Mouse (Mus musculus): Measurements from ENCODE around the gene Nrxn1. TPM values are rescaled to one million over a fixed set of nuclear protein-coding genes. Genes with fewer than 3 reads are reported as not detected.
A peak's percentile ranks its signal among the peaks of the same experiment; 100 is the strongest.
"Not testable (repeated sequence)": the region's sequence is repeated elsewhere in the genome, so short reads cannot be mapped to it uniquely, and the experiment has no call there.

Gene Nrxn1
- polyA plus RNA-seq, 1 experiment from 2014 or later = 2.4 TPM

DNA sequence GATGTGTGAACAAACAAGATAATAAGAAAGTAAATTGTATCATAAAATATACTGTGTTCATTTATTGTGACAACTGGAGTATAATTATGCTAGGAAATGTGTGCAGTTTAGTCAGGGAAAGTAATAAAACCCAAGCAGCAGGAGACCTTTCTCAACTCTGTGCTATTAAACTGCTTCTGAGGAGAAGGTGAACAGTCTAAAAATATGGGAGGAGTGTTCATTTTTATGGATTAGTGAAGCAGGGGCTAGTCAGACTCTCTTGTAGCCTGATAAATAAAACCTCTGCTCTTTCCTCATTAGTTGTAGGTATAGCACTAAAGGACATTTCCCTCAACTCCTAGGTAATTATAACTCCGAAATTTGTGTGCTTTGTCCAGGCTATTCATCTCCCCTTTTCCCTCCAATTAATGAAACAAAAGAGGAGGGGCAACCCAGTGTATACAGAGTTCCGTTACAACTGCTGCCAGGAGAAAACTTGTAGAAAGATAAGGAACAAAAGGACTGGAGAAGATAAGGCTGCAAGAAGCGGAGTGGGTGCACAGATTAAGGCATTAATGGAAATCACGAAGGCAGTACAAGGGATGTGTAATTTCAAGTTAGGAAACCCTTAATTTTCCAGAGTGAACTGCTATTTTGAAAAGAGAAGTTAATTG is 548.8 kb downstream of the Nrxn1 start:
- 9% methylated on average over 4 of the region's 4 CpGs for WGBS
- Histone ChIP-seq H3K4me1 (replicated peaks; ENCODE audit: control insufficient read depth, insufficient read depth, low read length) (no peaks in the 10 kb centered on the region), H3K9ac (ENCODE audit: low read length) (no peak overlapping the region), H3K9me3 (ENCODE audit: control insufficient read depth, low read length) (no peaks in the 10 kb centered on the region), H3K27ac (ENCODE audit: low read length) (no peak overlapping the region), H3K27me3 (ENCODE audit: control insufficient read depth, insufficient read depth, low read depth, low read length) (no peaks in the 10 kb centered on the region), H3K4me3 (ENCODE audit: low read length) (no peak overlapping the region), H3K36me3 (ENCODE audit: control insufficient read depth, insufficient read depth, low read length) (no peaks in the 10 kb centered on the region), H3K4me2 (ENCODE audit: low read depth, low read length) (no peak overlapping the region)
- no peak for ATAC-seq (ENCODE audit: low read depth)

DNA sequence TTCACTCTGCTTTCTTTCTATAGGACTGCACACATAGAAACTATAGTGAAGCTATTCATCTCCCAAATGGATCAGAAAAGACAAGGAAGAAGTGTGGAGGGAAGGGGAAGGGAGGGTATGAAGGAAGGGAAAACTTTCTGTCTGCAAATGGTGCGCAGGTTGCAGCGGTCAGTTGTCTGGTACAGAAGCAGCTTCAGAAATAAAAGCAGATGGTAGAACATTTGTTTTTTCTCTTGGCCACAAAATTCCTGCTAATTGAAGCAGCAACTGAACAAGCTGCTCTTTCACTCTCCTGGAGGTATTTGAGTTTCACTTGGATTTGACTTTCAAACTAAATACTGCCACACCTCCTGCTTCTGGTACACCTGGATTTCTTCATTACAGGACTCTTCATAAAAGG is 561.4 kb downstream of the Nrxn1 start:
- H3K9ac ChIP-seq (ENCODE audit: low read length) = no peak overlapping the region
- ATAC-seq (ENCODE audit: low read depth) = no peak
- WGBS = 84% methylated on average over 2 of the region's 2 CpGs

DNA sequence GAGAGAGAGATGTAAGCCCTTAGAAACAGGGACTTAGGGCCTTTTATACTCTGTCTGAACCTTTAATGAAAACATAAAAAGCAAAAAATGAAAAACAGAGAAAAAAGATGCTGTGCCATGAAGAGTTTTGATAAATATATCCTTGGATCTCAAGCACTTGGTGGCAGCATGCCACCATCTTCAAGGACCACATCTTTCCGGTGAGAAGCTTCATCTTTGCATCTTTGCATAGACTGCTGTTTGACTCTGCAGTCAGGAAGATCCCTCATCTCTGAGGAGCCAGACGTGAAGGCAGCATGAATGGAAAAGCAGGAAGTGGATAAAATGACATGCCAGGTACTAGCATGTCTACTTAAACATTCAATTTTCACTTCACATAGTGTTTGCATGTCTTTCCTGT is 586.8 kb downstream of the Nrxn1 start:
- no peak for ATAC-seq (ENCODE audit: low read depth)
- H3K27me3 ChIP-seq (ENCODE audit: control insufficient read depth, insufficient read depth, low read depth, low read length) = no peaks in the 10 kb centered on the region
- 51% methylated on average over 2 of the region's 2 CpGs for WGBS
- H3K9me3 ChIP-seq (ENCODE audit: control insufficient read depth, low read length) = no peaks in the 10 kb centered on the region
- H3K4me1 ChIP-seq (replicated peaks; ENCODE audit: control insufficient read depth, insufficient read depth, low read length) = no peaks in the 10 kb centered on the region
- H3K36me3 ChIP-seq (ENCODE audit: control insufficient read depth, insufficient read depth, low read length) = no peaks in the 10 kb centered on the region
- no peak overlapping the region for H3K4me2 ChIP-seq (ENCODE audit: low read depth, low read length)
- no peak overlapping the region for H3K9ac ChIP-seq (ENCODE audit: low read length)
- no peak overlapping the region for H3K4me3 ChIP-seq (ENCODE audit: low read length)
- no peak overlapping the region for H3K27ac ChIP-seq (ENCODE audit: low read length)

More for the DNA sequence above, 561.4 kb downstream of the Nrxn1 start:
- no peaks in the 10 kb centered on the region for H3K36me3 ChIP-seq (ENCODE audit: control insufficient read depth, insufficient read depth, low read length)
- H3K9me3 ChIP-seq (ENCODE audit: control insufficient read depth, low read length) = no peaks in the 10 kb centered on the region
- no peak overlapping the region for H3K4me2 ChIP-seq (ENCODE audit: low read depth, low read length)
- H3K4me3 ChIP-seq (ENCODE audit: low read length) = no peak overlapping the region
- H3K27me3 ChIP-seq (ENCODE audit: control insufficient read depth, insufficient read depth, low read depth, low read length) = no peaks in the 10 kb centered on the region
- H3K27ac ChIP-seq (ENCODE audit: low read length) = no peak overlapping the region
- H3K4me1 ChIP-seq (replicated peaks; ENCODE audit: control insufficient read depth, insufficient read depth, low read length) = no peaks in the 10 kb centered on the region

DNA sequence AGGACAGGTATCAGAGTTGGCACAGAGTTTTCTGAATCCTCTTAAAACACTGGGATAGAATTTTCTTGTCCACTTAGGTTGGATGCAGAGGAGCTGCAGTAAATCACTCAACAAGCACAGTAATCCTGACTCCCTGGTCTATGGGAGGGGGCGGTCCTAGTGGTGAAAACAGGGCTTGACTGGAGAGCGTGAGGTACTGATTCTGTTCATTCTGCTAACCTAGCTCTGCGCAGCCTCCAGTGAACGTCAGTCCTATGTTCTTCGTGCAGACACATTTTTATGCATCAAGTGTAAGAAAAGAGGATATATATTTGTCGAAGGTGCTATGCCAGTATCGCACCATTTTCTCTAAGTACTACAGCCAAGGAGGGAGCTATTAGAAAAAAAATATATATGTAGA is 588.9 kb downstream of the Nrxn1 start:
- not testable (repeated sequence) for H3K27me3 ChIP-seq (ENCODE audit: control insufficient read depth, insufficient read depth, low read depth, low read length); H3K4me1 ChIP-seq (replicated peaks; ENCODE audit: control insufficient read depth, insufficient read depth, low read length); H3K27ac ChIP-seq (ENCODE audit: low read length); H3K9me3 ChIP-seq (ENCODE audit: control insufficient read depth, low read length); ATAC-seq (ENCODE audit: low read depth); H3K9ac ChIP-seq (ENCODE audit: low read length); H3K4me3 ChIP-seq (ENCODE audit: low read length); H3K4me2 ChIP-seq (ENCODE audit: low read depth, low read length); H3K36me3 ChIP-seq (ENCODE audit: control insufficient read depth, insufficient read depth, low read length)
- 64% methylated on average over 7 of the region's 7 CpGs for WGBS

DNA sequence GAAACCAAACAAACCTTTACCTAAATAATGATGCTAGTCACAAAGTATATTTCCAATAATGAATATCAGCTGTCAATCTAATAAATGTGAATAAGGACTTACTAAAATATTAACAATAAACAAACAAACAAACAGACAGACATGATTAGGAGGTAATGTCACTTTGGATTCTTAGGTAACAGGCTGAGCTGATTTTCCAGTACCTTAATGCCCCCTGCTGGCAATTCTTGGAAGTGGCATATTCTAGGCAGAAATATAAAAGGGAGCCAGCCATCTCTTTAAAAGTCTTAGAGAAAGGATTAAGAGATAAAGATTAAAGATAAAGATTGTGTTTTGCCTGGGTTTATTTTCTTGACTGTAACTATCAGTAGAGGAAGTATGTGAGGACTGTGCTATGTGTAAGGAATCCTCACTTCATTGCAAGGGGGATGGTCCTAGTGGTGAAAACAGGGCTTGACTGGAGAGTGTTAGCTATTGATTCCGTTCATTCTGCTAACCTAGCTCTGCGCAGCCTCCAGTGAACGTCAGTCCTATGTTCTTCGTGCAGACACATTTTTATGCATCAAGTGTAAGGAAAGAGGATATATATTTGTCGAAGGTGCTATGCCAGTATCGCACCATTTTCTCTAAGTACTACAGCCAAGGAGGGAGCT is 591.7 kb downstream of the Nrxn1 start:
- H3K9ac ChIP-seq (ENCODE audit: low read length) = no peak overlapping the region
- no peak for ATAC-seq (ENCODE audit: low read depth)

DNA sequence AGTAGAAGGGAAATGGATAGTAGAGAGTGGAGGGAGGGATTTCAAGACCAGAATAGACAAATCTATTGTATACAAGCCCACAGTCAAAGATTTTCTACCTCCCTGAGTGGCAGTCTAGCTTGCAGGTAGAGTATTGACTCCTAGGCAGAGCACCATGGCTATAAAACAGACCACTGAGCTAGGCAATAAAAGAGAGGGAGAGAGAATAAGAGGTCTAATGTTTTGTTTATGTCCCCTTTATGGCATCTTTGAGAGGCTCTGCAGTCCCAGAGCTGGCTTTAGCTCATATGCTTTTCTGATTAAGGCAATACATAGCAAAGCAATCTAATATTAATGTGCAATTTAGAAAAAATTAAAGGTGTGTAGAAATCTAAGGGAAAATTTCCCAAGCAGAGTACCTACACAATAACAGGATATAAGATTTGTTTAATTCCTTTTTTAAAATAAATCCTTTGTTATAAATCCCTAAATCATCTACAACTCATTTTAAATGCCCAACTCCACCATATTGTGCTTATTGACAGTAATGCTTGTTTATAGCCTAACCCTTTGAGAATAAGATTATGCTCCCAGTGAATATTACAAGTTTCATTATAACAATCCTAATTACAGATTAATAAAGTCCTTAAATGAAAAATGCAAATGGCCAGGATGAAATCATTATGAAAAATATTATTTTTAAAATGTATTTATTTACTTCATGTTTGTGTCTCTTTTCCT is 613.2 kb downstream of the Nrxn1 start:
- Histone ChIP-seq H3K27me3 (ENCODE audit: control insufficient read depth, insufficient read depth, low read depth, low read length) (no peaks in the 10 kb centered on the region), H3K9me3 (ENCODE audit: control insufficient read depth, low read length) (no peaks in the 10 kb centered on the region), H3K4me3 (ENCODE audit: low read length) (no peak overlapping the region), H3K4me2 (ENCODE audit: low read depth, low read length) (no peak overlapping the region), H3K36me3 (ENCODE audit: control insufficient read depth, insufficient read depth, low read length) (no peaks in the 10 kb centered on the region), H3K4me1 (replicated peaks; ENCODE audit: control insufficient read depth, insufficient read depth, low read length) (no peaks in the 10 kb centered on the region), H3K27ac (ENCODE audit: low read length) (no peak overlapping the region), H3K9ac (ENCODE audit: low read length) (no peak overlapping the region)
- ATAC-seq (ENCODE audit: low read depth) = no peak

More for the DNA sequence above, 591.7 kb downstream of the Nrxn1 start:
- Histone ChIP-seq H3K27me3 (ENCODE audit: control insufficient read depth, insufficient read depth, low read depth, low read length) (no peaks in the 10 kb centered on the region), H3K27ac (ENCODE audit: low read length) (no peak overlapping the region), H3K4me1 (replicated peaks; ENCODE audit: control insufficient read depth, insufficient read depth, low read length) (no peaks in the 10 kb centered on the region), H3K9me3 (ENCODE audit: control insufficient read depth, low read length) (no peaks in the 10 kb centered on the region), H3K36me3 (ENCODE audit: control insufficient read depth, insufficient read depth, low read length) (no peaks in the 10 kb centered on the region), H3K4me2 (ENCODE audit: low read depth, low read length) (no peak overlapping the region), H3K4me3 (ENCODE audit: low read length) (no peak overlapping the region)
- WGBS = 58% methylated on average over 6 of the region's 6 CpGs

DNA sequence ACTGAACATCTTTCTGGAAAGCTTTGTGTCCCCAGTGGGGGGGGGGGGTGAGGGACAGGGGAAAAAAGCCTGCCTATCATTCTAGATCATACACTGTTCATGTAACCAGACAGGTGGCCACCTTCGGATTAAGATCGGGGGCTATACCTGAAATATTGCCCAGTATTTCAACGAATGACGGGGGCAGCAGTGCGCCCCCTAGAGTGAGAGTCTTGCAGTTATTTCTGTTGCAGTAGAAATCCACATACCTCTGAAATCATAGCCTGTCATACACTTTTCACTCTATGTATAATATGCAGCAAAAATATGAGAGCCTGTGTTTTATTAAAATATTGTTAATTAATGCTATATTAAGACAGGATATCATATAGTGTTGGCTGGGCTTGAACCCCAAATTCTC is 636.1 kb downstream of the Nrxn1 start:
- H3K27me3 ChIP-seq (ENCODE audit: control insufficient read depth, insufficient read depth, low read depth, low read length) = peaks cover 19% of the 10 kb centered on the region
- no peaks in the 10 kb centered on the region for H3K9me3 ChIP-seq (ENCODE audit: control insufficient read depth, low read length)
- H3K4me3 ChIP-seq (ENCODE audit: low read length) = no peak overlapping the region
- ATAC-seq (ENCODE audit: low read depth) = no peak
- peaks cover 6% of the 10 kb centered on the region for H3K4me1 ChIP-seq (replicated peaks; ENCODE audit: control insufficient read depth, insufficient read depth, low read length)
- WGBS = 27% methylated on average over 5 of the region's 5 CpGs
- H3K9ac ChIP-seq (ENCODE audit: low read length) = no peak overlapping the region
- no peaks in the 10 kb centered on the region for H3K36me3 ChIP-seq (ENCODE audit: control insufficient read depth, insufficient read depth, low read length)
- no peak overlapping the region for H3K27ac ChIP-seq (ENCODE audit: low read length)
- no peak overlapping the region for H3K4me2 ChIP-seq (ENCODE audit: low read depth, low read length)

DNA sequence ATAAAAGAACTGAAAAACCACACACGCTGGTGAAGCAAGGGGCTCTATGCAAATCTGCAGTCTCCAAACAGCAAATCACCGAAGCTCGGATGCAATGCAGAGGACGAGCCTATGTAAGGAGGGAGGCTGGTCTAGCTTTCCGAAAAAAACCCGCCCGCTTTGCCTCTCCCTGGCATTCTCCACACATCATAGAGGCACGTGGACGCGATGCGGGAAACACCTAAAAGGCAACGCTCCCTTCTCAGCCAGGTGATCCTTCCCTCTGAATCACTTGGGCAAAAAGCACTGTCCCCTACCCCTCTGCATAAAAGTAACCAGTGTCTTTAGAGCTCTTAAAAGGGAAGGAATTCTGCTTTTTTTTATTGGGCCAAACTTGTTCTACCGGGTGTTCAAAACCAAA is 637.0 kb downstream of the Nrxn1 start:
- no peak overlapping the region for H3K27ac ChIP-seq (ENCODE audit: low read length)
- peaks cover 6% of the 10 kb centered on the region for H3K4me1 ChIP-seq (replicated peaks; ENCODE audit: control insufficient read depth, insufficient read depth, low read length)
- H3K27me3 ChIP-seq (ENCODE audit: control insufficient read depth, insufficient read depth, low read depth, low read length) = peaks cover 19% of the 10 kb centered on the region
- ATAC-seq (ENCODE audit: low read depth) = peak; percentile 78
- H3K9me3 ChIP-seq (ENCODE audit: control insufficient read depth, low read length) = no peaks in the 10 kb centered on the region
- under 1% methylated on average over 13 of the region's 13 CpGs for WGBS
- no peaks in the 10 kb centered on the region for H3K36me3 ChIP-seq (ENCODE audit: control insufficient read depth, insufficient read depth, low read length)
- H3K4me2 ChIP-seq (ENCODE audit: low read depth, low read length) = peak overlapping the region; percentile 58
- H3K4me3 ChIP-seq (ENCODE audit: low read length) = peak overlapping the region; percentile 43
- H3K9ac ChIP-seq (ENCODE audit: low read length) = no peak overlapping the region

DNA sequence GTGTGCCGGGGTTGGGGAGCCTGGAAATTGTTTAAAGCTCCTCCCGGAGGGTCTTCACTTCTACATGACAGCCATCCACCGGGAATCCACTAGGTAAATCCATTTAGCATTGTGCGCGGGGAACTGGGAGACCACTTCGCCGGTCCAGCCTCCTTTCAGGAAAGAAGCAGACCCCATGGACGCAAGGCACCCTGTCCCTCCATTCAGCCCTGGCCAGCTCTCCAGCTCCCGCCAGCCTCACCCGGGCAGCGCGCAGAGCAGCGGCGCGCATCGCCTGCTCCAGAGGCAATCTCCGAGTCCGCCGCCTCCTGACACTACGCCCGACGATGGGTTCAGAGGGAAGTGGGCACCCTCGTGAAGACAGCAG is 637.5 kb downstream of the Nrxn1 start:
- H3K27me3 ChIP-seq (ENCODE audit: control insufficient read depth, insufficient read depth, low read depth, low read length) = peaks cover 19% of the 10 kb centered on the region
- peak; percentile 83 for ATAC-seq (ENCODE audit: low read depth)

More for the DNA sequence above, 637.5 kb downstream of the Nrxn1 start:
- WGBS = under 1% methylated on average over 23 of the region's 23 CpGs
- H3K4me2 ChIP-seq (ENCODE audit: low read depth, low read length) = peak overlapping the region; percentile 58
- H3K9ac ChIP-seq (ENCODE audit: low read length) = peak overlapping the region; percentile 17; the same call in 1 of the 2 replicates
- peak overlapping the region; percentile 43 for H3K4me3 ChIP-seq (ENCODE audit: low read length)
- H3K36me3 ChIP-seq (ENCODE audit: control insufficient read depth, insufficient read depth, low read length) = no peaks in the 10 kb centered on the region
- H3K27ac ChIP-seq (ENCODE audit: low read length) = no peak overlapping the region
- H3K9me3 ChIP-seq (ENCODE audit: control insufficient read depth, low read length) = no peaks in the 10 kb centered on the region
- peaks cover 6% of the 10 kb centered on the region for H3K4me1 ChIP-seq (replicated peaks; ENCODE audit: control insufficient read depth, insufficient read depth, low read length)
